Mouse (Mus musculus): ENCODE data around the gene Mbd3.

The Mbd3 gene

DNA sequence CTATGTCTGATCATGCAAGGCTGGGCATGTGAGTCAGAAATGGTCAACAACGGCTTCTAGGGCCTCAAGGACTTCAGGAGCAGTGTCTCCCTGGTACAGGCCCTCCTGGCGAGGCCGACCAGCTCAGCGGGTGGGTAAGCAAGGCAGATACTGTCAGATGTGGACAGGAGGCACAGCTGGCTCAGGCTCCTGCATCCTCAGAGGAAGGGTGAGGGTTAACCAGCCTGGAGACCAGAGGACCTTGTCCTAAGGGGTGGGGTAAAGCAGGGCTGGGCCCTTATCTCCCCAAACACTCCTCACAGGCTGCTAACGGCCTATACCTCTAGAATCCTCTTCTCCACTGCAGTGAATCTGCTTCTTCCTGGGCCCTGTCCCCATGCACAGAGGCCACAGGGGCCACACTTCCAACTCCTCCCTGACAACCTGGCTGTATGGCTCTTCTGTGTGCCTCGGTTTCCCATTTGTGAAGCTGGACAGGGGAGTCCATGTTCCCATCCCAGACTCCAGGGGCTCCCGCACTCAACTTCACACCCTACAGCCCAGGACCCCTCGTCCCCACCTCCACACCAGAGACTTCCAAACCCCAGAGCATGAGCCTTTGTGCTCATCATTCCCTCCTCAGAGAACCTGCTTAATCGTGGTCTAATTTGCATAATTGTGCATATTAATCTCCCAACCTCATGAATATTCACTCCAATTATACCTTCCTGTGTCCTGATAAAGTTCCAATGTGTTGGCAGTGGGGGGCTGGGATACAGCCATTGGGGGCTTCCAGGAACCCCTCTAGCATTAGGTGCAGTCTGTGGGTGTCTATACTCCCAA, 22.5 kb upstream of the Mbd3 start:
- no peak for DNase-seq

DNA sequence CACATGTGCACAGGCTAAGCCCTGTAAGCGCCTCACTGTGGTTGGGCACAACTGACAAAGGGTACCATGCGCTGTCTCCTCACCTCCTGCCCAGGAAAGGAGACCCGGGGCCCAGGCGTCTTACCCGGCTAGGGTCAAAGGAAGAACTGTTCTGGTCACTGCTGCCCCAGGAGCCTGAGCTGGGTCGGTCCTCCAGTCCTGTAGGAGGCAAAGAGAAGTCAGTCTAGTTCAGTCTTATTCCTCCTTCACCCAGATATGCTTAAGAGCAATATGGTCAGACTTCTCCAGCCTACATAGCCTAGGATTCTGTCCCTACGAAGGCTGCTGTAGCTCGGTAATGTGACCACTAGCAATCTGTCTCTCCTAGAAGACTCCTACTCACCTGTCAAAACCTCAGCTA, 21.9 kb upstream of the Mbd3 start:
- no peak for DNase-seq

DNA sequence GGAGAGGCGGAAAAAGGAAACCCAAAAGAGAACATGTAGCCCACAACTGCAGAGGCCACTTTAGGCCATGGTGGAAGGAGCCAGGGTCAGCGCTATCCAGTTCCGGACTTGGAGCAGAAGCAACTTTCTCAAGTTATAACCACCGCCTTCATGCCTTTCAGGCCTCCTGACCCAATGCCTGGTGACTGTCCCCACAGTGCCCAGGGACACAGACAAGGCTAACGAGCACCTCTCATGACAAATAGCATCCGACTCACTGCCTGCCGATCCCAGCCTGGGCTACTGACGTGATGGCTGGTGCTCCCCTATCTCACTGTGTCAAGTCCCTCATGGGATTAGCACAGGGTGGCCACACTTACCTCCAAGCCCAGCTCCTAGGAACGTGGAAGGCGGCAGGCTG, 21.4 kb upstream of the Mbd3 start:
- DNase-seq = no peak

DNA sequence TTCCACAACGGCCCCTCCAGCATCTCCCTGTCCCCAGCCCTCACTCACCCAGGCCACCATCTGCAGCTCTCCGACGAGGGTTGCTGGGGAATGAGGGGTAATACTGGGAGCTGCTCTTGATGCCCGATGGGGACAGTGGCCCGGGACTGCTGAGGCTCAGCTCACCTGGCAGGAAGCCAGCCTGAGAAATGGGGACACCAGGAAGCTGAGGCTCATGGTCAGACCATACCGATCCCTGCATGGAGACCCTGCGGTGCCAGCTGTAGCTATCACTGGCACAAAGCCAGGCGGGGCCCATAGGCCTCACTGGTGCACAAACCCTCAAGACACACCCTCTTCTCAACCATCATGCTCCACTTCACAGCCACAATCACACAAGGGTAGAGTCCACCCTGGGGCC, 20.1 kb upstream of the Mbd3 start:
- DNase-seq = no peak

DNA sequence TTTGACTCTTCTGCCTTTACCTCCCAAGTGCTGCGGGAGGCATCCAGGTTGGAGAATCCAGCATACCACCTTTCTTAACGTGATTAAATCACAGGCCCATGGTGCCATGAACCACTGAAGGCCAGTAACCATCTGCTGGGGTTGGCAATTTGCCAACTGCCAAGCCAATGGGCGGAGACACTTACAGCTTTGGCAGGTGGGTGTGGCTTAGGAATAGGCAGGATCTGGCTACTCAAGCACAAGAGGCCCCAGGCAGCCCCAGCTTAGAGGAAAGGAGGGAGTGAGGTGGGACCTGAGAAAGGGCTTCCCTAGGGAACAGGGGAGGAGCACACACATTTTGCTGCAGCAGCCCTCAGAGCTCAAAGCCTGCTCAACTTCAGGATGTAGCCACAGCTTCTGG, 19.0 kb upstream of the Mbd3 start:
- no peak for DNase-seq

DNA sequence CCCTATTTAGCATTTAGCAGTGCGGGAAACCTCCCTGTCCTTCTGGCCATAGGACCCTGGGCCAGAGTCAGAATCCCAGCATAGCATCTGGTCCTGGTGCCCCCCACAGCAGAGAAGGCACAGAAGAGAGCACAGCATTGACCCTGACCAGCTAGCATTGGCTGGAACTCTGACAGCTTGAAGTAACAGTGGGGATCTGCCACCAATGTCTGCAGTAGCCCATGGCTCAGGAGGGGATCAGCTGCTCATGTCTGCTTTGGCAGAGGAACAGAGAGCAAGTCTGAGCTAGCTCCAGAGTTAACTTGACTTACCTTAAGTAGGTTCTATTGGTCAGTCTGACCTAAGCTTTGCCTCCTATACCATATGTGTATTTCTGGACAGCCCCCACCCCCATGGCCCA, 18.5 kb upstream of the Mbd3 start:
- DNase-seq = no peak

DNA sequence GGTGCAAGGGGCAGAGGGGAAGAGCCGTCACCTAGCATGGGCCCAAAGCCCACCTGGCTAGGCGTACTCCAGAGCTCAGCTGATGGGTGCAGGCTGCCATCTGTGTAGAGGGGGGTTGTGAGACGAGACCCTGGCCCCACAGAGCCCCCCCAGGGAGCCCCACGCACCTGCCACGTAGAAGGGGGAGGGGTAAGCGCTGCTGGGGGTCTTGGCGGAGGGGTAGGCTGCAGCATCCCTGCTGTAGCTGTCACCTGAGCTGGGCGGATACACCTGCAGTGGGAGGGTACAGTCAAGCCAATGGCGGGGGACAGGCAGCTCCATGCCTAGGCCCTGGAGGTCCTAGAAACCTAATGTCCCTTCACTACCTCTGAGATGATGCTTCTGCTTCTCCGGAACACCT, 18.0 kb upstream of the Mbd3 start:
- no peak for DNase-seq

DNA sequence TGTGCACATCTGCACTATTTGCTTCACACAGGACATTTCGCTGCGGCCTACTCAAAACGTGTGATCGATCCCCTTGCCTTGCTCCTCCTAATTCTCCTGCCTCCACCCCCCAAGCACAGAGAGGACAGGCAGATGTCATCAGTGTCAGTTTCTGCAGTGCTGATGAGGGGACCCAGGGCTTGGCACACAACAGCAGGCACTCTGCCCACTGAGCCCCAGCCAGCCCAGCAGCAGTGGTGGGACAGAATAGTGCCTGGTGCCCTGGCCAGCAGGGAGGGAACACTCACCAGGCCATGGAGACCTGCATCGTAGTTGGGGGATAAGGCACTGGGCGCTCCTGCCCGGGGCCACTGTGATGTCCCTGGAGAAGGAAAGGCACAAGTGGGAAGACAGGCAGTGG, 16.2 kb upstream of the Mbd3 start:
- no peak for DNase-seq

DNA sequence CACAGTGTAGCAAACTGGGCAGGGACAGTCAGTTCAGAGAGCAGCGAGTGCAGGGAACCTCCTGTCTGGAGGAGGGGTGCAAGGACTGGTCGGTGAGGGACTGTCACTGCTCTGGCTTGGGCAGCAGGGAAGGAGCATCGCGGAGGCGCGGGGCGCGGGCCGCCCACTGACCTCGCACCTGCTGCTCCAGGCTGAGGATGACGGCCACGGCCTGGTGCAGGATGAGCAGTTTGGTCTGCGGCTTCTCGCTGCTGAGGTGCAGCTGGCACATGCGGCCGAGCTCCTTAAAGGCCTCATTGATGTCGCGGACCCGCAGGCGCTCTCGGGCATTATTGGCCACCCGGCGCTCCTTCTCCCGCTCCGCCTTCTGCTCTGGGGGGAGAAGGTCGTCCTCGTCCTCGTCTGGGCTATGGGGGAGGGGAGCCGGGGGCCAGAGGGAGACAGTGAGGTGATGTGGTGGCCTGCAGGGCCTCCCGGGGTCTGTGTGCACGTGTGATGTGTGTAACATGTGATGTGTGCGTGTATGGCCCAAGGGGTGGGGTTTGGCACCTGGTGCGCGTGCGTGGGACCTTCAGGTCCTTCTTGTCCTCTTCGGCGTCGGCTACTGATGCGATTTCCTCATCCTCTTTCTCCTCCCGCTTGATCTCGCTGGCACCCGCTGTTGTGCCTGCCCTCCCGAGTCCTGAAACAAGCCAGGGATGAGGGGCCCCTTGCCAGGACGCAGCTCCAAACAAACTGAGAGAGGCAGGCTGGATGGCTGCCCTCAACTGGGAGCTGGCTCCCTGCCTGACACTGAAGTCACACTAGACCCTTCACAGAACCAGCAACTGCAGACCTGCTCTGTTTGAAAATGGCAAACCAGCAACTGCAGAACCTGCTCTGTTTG, 13.5 kb upstream of the Mbd3 start:
- DNase-seq = peak; percentile 44

DNA sequence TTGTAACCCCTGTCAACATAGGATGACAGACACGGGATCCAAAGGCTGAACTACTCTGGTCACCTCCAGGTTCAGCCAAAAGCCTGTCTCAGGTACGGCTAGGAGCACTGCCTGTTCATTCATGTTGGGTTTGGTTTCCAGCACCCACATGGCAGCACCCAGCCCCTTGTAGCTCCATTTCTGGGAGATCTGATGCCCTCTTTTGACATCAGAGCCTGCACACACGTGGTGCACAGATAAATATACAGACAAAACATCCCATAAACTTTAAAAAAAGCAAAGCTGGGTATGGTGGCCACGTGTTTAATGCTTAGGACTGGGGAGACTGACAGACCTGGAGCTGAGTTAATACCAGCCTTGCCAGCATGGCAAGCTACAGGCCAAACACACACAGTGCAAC, 8.6 kb upstream of the Mbd3 start:
- DNase-seq = no peak

DNA sequence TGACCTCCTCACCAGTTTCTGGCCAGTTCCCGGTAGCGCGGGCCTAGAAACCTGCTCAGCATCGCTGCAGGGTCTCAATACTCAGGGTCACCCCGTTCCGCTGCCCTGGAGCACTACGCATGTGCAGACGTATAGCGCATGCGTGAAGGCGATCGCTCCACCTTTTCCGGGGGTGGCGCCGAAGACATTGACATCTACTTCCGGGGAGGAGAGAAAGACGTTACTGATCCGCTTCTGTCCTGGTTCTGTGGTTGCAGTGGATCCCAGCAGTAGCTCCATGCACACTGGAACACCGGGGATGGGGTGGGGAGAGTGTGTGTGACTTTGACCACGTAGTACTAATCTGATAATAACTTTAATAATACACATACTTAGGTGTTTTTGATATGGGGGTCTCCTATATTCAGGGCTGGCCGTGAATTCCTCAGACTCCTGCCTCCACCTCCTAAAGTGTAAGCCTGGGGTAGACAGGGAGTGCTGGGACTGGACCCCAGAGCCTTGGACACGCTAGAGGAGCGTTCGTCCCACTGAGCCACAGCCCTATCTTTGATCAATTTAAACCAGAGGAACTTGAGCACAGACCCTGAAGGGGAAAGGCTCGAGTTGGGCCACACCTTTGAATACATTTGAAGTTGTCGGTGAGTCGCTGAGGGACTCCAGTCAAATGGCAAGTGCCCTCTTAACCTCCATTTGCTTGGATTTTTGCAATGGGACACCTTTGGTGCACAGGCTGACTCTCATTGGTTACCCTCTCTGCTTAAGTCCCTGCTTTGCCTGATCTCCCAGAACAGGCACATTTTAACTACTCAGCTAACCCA, 7.5 kb upstream of the Mbd3 start, which contains the start of gene Uqcr11:
Uqcr11 (minus strand) TSS at position 147 of the 818 bp plus-strand sequence.
- peak; percentile 91 for DNase-seq

DNA sequence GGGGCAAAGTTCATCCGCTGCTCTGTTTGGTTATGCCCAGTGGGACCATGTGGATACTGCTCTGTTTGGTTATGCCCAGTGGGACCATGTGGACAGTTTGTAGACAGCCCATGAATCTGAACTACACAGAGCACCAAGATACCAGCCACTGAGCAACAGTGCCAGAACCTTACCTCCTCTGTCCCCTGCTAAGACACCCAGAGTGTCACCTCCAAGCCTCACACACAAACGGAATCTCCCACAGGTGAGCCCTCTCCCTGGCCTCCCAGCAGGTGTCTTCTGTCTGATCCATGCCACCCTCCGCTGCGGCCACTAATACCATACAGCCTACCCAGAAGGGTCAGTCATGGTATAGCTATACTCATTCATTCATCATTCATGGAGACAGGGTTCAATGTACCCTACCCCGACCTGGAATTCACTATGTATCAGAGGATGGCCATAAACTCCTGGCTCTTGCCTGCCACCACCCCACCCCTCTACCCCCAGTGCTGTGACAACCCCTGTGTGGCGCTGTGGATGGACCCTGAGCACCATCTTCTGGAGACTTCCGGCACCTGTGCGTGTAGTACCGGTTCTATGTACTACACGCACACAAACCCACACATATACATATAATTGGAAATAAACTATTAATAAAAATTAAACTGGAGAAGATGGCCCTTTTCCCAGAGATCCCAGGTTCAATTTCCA, 6.3 kb upstream of the Mbd3 start:
- no peak for DNase-seq

DNA sequence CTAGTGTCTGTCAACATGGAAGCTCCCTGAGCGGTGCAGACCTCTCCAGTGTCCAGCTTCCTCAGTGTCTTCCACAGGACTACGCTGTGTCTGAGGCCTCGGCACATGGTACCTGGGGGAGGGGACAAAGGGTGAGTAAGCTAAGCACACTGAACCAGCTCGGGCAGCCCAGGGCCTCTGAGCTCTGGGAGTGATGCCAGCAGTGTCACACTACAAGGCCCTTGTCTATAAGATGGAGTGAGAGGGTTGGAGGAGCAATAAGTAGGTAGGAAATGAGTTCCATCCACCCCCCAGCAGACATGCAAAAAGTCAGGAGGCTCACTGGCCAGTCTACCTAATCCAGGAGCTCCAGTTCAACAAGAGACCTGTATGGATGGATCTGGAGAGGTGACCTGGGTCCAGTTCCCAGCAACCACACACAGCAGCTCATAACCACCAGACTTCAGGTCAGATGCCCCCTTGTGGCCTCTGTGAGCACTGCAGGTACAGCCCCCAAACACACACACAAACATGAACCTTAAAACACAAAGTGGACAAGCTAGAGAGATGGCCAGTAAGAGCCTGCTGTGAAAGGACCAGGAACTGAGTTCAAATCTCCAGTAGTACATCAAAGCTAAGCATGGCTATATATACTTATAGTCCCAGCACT, 3.8 kb upstream of the Mbd3 start:
- DNase-seq = no peak

DNA sequence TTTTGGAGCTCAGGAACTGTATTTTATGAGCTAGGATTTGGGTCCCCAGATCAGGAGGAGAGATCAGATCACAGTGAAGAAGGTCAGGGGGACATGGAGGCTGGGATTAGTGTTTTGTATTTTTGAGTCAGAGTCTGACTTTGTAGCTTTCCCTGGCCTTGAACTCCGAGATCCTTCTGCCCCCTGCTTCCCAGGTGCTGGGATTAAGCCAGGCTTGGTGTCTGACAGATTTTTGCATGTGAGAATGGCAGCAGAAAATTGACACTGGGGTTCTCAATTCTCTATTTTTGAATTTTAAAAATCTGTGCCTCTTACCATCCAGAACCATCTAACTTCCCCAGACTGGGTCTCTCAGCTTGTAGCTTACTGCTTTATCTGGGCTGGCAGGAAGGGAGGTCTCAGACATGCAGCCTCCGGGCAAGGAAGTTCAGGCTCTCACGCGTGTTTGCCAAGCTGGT, 1.4 kb upstream of the Mbd3 start:
- no peak for DNase-seq

DNA sequence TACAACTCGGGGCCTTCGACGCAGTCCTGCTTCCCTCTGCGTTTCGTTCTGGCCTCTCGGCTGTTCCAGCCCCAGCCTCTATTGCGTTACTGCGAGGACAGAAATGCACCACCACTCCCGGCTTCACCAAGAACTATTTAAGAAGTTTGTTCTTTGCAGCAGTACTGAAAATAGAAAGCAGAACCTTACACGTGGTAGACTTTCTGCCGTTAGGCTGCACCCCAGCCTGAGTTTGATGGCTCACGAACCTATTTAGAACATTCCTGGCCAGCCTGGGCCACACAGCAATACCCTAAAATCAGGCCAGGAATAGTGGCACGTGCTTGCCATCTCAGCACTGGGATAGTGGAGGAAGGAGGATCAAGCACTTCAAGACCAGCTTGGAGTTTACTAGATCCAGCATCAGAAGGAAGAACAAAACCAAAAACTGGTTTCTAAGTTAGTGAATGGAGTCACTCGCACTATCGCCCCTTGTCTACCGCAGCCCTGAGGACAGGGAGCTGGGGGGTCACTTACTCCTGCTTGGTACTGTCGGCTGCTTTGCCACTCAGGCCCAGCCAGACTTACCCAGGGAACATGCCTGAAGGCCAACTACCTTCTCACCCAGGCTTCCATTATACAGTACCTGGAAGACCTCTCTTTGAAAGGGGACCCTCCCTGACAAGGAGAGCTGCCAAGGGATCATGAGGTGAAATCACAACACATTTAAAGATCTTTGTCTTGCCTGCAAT, 788 bp upstream of the Mbd3 start:
- no peak for DNase-seq

DNA sequence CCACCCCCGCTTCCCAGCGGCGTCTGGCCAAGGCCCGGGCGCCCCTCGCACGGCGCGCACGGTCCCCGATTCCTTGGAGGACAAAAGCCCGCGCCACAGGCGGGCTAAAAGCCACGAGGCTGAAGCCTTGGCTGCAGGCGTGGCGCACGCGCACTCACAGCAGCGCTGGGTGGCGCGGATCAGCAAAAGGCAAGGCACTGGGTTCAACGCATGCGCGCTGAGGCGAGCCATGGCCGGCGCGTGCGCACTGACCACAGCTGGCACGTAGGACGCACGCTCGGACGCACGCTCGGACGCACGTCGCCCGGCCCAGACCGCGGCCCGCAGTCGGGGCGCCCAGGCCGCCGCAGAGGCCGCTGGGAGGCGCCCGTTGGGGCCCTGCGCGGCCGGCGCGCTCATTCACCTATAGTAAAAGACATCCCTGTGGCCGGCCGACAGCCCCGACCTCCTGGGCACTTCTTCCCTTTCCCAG, 595 bp downstream of the Mbd3 start:
- DNase-seq = peak; percentile 98

DNA sequence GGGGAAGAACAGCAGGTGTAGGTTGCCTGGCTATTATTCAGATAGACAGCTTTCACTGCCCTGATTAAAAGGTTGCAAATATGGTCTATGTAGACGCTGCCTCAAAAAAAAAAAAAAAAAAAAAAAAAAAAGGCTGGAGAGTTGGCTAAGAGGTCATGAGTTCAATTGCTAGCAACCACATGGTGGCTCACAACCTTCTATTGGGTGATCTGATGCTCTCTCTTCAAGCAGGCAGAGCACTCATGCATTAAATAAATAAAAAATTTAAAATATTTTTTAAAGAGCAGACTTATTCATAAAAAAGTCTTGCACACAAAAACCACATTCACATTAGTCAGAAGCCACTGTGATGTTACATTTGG, 1.2 kb downstream of the Mbd3 start:
- no peak for DNase-seq

DNA sequence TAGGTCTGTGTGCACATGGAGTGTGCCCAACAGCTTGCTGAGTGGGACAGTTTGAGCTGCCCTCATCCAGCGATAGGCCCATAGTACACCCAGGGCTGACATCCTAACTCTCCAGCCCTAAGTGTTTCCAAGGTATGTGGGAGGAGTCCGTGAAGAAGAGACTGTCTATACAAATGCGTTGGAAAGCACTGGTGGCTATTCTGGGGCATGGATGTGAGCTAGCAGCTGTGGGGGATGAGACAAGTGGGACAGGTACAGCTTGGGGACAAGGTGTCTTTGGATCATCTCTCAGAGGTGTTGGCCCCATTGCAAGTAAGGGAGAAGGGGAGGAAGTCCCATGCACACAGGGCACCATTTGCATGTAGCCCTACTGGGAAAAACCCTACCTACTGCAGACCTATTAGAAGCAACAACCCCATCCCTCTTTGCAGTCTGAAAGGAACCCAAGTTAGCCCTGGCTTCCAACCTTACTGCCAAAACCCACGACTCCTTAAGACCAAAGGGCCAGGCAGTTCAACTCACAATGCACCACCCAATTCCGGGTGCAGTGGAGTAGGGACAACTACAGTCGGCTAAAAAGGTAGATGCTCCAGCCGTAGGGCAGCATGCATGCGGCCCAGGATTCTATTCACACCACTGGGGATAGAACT, 1.7 kb downstream of the Mbd3 start:
- no peak for DNase-seq

DNA sequence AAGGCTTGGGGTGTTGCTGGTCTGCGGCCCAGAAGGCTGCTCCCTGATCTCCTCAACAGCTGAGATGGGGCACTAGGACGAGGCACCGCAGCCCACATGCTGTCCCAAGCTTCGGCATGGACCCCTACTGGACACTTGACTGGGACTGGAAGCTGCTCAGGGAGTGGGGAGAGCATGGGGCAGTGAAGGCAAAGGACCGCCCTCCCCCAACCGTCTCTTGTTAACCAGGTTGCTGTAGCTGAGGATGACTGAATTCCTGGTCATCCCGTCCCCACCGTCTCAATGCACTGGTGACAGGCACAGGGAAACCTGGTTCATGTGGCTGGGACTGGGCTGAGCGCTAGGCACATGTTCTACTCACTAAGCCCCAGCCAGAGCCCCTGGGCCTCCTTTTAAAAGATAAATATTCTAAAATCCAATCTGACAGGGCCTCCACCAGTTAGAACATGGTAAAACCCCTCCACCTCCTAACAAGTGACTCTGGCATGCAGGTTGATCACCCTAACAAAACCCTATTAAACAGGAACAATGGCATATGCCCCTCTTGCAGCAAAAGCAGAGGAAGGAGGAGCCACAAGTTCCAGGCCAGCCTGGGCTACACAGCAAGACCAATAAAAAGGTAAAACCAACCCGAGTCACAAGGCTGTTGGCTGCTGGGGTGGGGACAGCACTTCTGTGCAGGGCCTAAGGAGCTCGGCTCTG, 2.4 kb downstream of the Mbd3 start:
- DNase-seq = no peak

DNA sequence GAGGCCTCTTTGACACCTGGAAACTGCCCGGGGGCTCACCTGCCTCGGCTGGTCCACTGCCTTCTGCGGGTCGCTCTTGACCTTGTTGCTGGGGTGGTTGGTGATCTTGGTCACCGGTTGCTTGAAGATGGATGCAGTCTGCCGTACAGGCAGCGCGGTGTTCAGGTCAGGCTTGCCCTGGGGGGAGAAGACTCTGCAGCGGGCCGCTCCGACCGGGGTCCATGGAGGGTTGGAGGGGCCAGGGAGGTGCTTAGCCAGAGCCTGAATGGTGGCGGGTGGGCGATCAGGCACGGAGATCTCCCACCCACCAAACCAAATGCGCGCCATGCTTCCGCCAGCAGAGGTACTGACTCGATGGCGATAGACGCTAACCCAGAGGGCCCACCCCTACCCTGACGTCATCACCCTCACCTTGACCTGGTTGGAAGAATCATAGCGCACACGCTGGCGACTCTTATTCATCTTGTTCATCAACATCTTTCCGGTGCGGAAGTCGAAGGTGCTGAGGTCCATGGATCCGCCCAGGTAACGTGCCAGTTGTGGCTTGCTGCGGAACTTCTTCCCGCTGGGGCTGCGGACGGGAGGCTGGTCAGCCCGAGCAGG, 4.2 kb downstream of the Mbd3 start:
- no peak for DNase-seq
